Mouse (Mus musculus) intestine, postnatal 0 days (tissue): Measurements from ENCODE around the gene Cd86. TPM values are rescaled to one million over a fixed set of nuclear protein-coding genes. Genes with fewer than 3 reads are reported as not detected.

ENCODE experiments used
- ATAC-seq: fragments of 200-750 bp; cut with Nextera tagmentation; 2 replicates; pipeline ENCODE4 v1.8.0; 2017; ENCODE audit warnings: mild to moderate bottlenecking, moderate TSS enrichment, moderate library complexity
- H3K27ac ChIP-seq: fragments of 300-500 bp; sonication (generic); 2 replicates; pipeline ENCODE4 v1.5.1; 2014; ENCODE audit warnings: mild to moderate bottlenecking, low read depth, low read length, moderate library complexity
- H3K27me3 ChIP-seq: fragments of 300-500 bp; sonication (generic); replicated peaks from 2 replicates; pipeline ENCODE4 v1.6.1; 2014; ENCODE audit warnings: low read length, mixed read lengths; ENCODE audit not compliant: control insufficient read depth, insufficient read depth
- H3K36me3 ChIP-seq: fragments of 300-500 bp; sonication (generic); 2 replicates; pipeline ENCODE4 v1.6.1; 2014; ENCODE audit warnings: mild to moderate bottlenecking, moderate library complexity; ENCODE audit not compliant: control insufficient read depth, insufficient read depth
- H3K4me1 ChIP-seq: fragments of 300-500 bp; sonication (generic); replicated peaks from 2 replicates; pipeline ENCODE4 v1.6.1; 2014; ENCODE audit warnings: antibody characterized with exemption, low read length, mixed read lengths; ENCODE audit not compliant: control insufficient read depth, insufficient read depth
- H3K4me2 ChIP-seq: fragments of 300-500 bp; sonication (generic); replicated peaks from 2 replicates; pipeline ENCODE4 v1.6.1; 2014; ENCODE audit warnings: low read depth, mild to moderate bottlenecking, moderate library complexity
- H3K4me3 ChIP-seq: fragments of 300-500 bp; sonication (generic); 2 replicates; pipeline ENCODE4 v1.5.1; 2014; ENCODE audit warnings: low read depth, low read length
- H3K9ac ChIP-seq: fragments of 300-500 bp; sonication (generic); 2 replicates; pipeline ENCODE4 v1.6.1; 2014; ENCODE audit warnings: mild to moderate bottlenecking, low read depth, low read length
- H3K9me3 ChIP-seq: fragments of 300-500 bp; sonication (generic); 2 replicates; pipeline ENCODE4 v1.6.1; 2016; ENCODE audit warnings: mixed run types; ENCODE audit not compliant: control insufficient read depth
- CTCF ChIP-seq: sonication (generic); IDR thresholded peaks from 2 replicates; pipeline ENCODE4 v1.5.1; 2016; ENCODE audit warnings: low read depth, mild to moderate bottlenecking, control low read depth, antibody characterized with exemption, moderate library complexity
- WGBS: fragments of 180-500 bp; shearing (Covaris S2); extraction: QIAGEN DNeasy Blood & Tissue Kit; methylation state at CpG from one replicate; pipeline ENCODE4 v1.1.7; 2014; 5-methylcytosine and 5-hydroxymethylcytosine counted together
- polyA plus RNA-seq: library from polyadenylated mRNA; unstranded; fragments of >200 nt; fragmentation: Nextera tagmentation; extraction: Ambion mirVana; gene quantifications from 2 replicates; pipeline ENCODE4 v1.2.1, GENCODE M21; 2015

Cd86 gene
- polyA plus RNA-seq, 1 experiment from 2014 or later, result 1.6 TPM

GRCm38 (mm10) chr16:36602632-36603031 is 63.2 kb downstream of the Cd86 start:
- 82% methylated on average over 3 of the region's 3 CpGs for WGBS
- Histone ChIP-seq H3K9ac (no peak overlapping the region), H3K27me3 (no peaks in the 10 kb centered on the region), H3K4me3 (no peak overlapping the region), H3K9me3 (no peaks in the 10 kb centered on the region), H3K4me1 (no peaks in the 10 kb centered on the region), H3K36me3 (no peaks in the 10 kb centered on the region), H3K4me2 (no peak overlapping the region), H3K27ac (no peak overlapping the region)
- no peak for ATAC-seq
- TF ChIP-seq CTCF, result no peak

DNA sequence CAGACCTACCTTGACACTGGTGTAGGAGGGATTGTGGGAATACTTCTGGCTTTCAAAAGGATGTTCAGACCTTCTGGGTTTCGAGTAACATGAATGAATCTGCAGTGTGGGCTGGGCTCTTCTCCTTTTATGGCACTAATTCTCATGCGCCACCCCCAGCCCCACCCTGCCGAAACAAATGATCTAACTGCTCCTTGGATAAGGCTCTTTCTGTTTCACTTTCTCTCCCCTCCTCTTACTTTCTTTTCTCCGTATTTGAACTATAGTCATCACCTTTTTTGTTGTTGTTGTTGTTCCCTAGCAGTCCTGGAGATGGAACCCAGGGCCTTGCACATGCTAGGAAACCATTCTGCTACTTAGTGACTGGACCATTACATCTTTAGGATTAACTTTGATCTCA is 67.6 kb downstream of the Cd86 start:
- no peak overlapping the region for H3K9ac ChIP-seq
- WGBS, result 34% methylated on average over 4 of the region's 4 CpGs
- H3K27me3 ChIP-seq, result no peaks in the 10 kb centered on the region
- TF ChIP-seq CTCF, result no peak
- no peak overlapping the region for H3K27ac ChIP-seq
- no peak overlapping the region for H3K4me3 ChIP-seq
- ATAC-seq, result peak; percentile 77
- H3K36me3 ChIP-seq, result no peaks in the 10 kb centered on the region
- no peaks in the 10 kb centered on the region for H3K4me1 ChIP-seq
- no peaks in the 10 kb centered on the region for H3K9me3 ChIP-seq
- H3K4me2 ChIP-seq, result peak overlapping the region; percentile 10

- H3K9ac ChIP-seq, result no peak overlapping the region
- H3K27ac ChIP-seq, result no peak overlapping the region
- no peaks in the 10 kb centered on the region for H3K9me3 ChIP-seq
- no peak for ATAC-seq
- no peaks in the 10 kb centered on the region for H3K36me3 ChIP-seq
- H3K4me1 ChIP-seq, result no peaks in the 10 kb centered on the region
- H3K4me3 ChIP-seq, result no peak overlapping the region
- no peaks in the 10 kb centered on the region for H3K27me3 ChIP-seq
- no peak overlapping the region for H3K4me2 ChIP-seq
- 93% methylated on average over 10 of the region's 10 CpGs for WGBS
- TF ChIP-seq CTCF, result no peak
These were observed 69.0 kb downstream of the Cd86 start for GRCm38 (mm10) chr16:36596671-36597410.

DNA sequence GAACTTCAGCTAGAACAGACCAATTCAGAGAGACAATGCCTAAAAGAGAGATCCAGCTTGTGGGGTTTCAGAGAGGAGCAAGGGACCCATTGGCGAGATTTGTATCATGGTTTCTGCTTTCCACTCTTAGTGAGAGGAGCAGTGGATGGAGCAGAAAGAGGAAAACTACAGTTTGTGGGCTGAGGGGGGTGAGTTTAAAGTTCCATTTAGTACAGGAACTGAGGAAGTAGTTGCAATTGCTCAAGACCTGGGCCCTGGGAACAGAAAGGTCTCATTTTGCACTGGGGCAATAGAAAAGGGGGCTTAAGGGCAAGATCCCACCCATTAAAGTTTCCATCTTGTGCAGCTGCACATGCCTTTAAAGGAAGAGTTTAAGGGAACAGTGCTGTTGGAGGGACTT is 76.0 kb downstream of the Cd86 start:
- H3K4me3 ChIP-seq, result no peak overlapping the region
- H3K27ac ChIP-seq, result no peak overlapping the region
- H3K36me3 ChIP-seq, result no peaks in the 10 kb centered on the region
- WGBS, result 72% methylated on average over 1 of the region's 1 CpGs
- no peak overlapping the region for H3K4me2 ChIP-seq
- no peaks in the 10 kb centered on the region for H3K4me1 ChIP-seq
- TF ChIP-seq CTCF, result no peak
- ATAC-seq, result no peak
- H3K9ac ChIP-seq, result no peak overlapping the region
- H3K9me3 ChIP-seq, result no peaks in the 10 kb centered on the region
- no peaks in the 10 kb centered on the region for H3K27me3 ChIP-seq

- H3K4me1 ChIP-seq, result no peaks in the 10 kb centered on the region
- H3K4me3 ChIP-seq, result no peak overlapping the region
- H3K9ac ChIP-seq, result no peak overlapping the region
- ATAC-seq, result no peak
- H3K9me3 ChIP-seq, result no peaks in the 10 kb centered on the region
- H3K4me2 ChIP-seq, result no peak overlapping the region
- H3K27me3 ChIP-seq, result no peaks in the 10 kb centered on the region
- no peak for TF ChIP-seq CTCF
- 58% methylated on average over 4 of the region's 4 CpGs for WGBS
- no peaks in the 10 kb centered on the region for H3K36me3 ChIP-seq
- no peak overlapping the region for H3K27ac ChIP-seq
These were observed 77.9 kb downstream of the Cd86 start for GRCm38 (mm10) chr16:36587971-36588370.

DNA sequence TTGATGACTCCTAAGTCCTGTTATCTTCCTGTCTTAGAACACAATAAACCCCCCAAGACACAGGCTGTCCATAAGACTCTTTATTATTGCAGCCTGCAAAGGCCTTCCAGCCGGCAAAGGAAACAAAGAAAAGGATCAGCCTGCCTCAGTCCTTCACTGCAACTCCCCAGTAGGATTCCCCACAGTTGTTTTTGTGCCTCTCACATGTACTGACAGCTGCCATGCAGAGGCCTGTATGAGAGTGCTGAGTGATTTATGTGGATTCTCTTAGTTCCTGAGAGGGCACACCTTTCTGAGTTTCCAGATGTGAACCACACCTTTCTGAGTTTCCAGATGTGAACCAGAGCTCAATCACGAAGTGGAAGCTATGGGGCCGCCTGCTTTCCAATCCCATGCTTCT is 83.8 kb downstream of the Cd86 start:
- H3K36me3 ChIP-seq, result no peaks in the 10 kb centered on the region
- H3K4me1 ChIP-seq, result no peaks in the 10 kb centered on the region
- no peak overlapping the region for H3K9ac ChIP-seq
- no peak for ATAC-seq
- no peak overlapping the region for H3K27ac ChIP-seq
- H3K27me3 ChIP-seq, result no peaks in the 10 kb centered on the region
- no peak overlapping the region for H3K4me3 ChIP-seq
- WGBS, result 60% methylated on average over 3 of the region's 3 CpGs
- no peak for TF ChIP-seq CTCF
- no peak overlapping the region for H3K4me2 ChIP-seq
- H3K9me3 ChIP-seq, result no peaks in the 10 kb centered on the region

- Histone ChIP-seq H3K4me3 (no peak overlapping the region), H3K27me3 (no peaks in the 10 kb centered on the region), H3K36me3 (no peaks in the 10 kb centered on the region), H3K9me3 (no peaks in the 10 kb centered on the region), H3K27ac (no peak overlapping the region), H3K9ac (no peak overlapping the region), H3K4me2 (no peak overlapping the region), H3K4me1 (no peaks in the 10 kb centered on the region)
- WGBS, result 66% methylated on average over 8 of the region's 8 CpGs
- no peak for ATAC-seq
- no peak for TF ChIP-seq CTCF
These were observed 93.9 kb downstream of the Cd86 start for GRCm38 (mm10) chr16:36571942-36572341.
